Mouse (Mus musculus) brown adipose tissue, adult 24 weeks (tissue): Measurements from ENCODE around the gene Cog5. TPM values are rescaled to one million over a fixed set of nuclear protein-coding genes. Genes with fewer than 3 reads are reported as not detected.

Source experiments
- H3K27ac ChIP-seq: fragments of 200-500 bp; replicated peaks from 2 replicates; pipeline ENCODE4 v1.5.1; 2012; ENCODE audit warnings: low read depth, mild to moderate bottlenecking, low read length
- H3K4me1 ChIP-seq: fragments of 200-500 bp; 2 replicates; pipeline ENCODE4 v1.6.1; 2012; ENCODE audit warnings: low read length, mixed read lengths; ENCODE audit not compliant: control insufficient read depth, insufficient read depth, insufficient read length
- H3K4me3 ChIP-seq: fragments of 200-500 bp; 2 replicates; pipeline ENCODE4 v1.5.1; 2012; ENCODE audit warnings: low read depth, mild to moderate bottlenecking, low read length, moderate library complexity; ENCODE audit not compliant: insufficient read depth
- polyA plus RNA-seq: library from polyadenylated mRNA; stranded (reverse); fragments of >200 nt; gene quantifications from 2 replicates; pipeline ENCODE4 v1.2.4, GENCODE M21; 2012; ENCODE audit not compliant: missing spikeins, insufficient read depth, insufficient read length

The Cog5 gene
- polyA plus RNA-seq, 1 experiment, result 15.9 TPM

DNA sequence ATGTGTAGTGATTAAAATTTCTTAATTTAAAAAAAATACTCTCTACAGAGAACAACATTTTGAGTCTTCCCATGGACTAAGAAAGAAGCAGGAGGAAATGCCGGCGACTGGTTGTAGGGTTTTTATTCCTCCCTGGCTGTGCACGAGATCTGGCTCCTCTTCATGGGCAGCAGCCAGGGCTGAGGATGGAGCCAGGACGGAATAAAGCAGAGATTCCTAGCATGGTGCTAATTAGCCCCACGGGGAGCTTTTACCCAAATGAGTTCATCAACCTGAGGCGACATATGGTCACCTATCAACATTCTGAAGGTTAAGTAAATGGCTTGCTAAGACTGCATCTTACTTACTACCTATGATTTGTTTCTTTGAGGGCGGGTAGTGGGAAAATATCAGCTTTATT is 328.6 kb downstream of the Cog5 start:
- no peaks in the 10 kb centered on the region; the same call in 1 of the 2 replicates for H3K4me1 ChIP-seq
- no peak overlapping the region for H3K4me3 ChIP-seq
- no peak overlapping the region for H3K27ac ChIP-seq

DNA sequence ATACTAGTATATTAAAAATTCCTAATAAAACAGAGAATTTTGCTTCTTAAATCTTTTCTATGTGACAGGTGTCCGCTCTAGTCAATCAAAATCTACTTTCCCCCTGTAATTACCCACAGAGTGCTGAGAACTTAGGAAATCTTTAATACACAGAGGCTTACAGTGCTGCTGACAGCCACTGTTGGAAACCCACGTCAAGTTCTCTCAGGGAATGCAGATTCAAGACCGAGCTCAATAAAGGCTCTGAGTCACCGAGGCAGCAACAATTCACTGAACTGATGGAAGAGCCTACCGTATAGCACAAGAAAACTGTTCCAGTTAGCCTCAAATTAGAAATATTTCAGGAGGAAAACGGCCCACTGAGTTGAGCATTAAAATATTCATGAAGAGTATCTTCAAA is 329.1 kb downstream of the Cog5 start:
- H3K27ac ChIP-seq, result no peak overlapping the region
- no peak overlapping the region for H3K4me3 ChIP-seq
- no peaks in the 10 kb centered on the region; the same call in 1 of the 2 replicates for H3K4me1 ChIP-seq

DNA sequence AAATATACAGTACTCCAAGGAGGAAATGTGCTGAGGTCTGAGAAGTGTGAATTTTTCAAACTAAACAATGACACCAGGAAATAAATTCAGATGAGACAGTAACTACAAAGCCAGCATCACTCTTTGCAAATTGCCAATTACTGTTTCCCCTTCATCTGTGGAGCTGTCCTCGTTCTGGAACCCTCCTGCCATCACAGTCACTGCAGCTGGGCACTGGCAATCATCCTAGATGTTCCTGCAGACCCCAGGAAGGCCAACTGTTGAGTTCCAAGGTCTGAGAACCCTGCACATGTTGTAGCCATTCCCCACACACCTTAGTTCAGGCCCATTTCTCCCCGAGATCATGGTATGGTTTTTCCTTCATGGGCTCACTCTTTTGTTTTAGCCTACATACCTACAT is 329.5 kb downstream of the Cog5 start:
- Histone ChIP-seq H3K27ac (no peak overlapping the region), H3K4me3 (no peak overlapping the region), H3K4me1 (peaks cover 2% of the 10 kb centered on the region; the same call in 1 of the 2 replicates)

DNA sequence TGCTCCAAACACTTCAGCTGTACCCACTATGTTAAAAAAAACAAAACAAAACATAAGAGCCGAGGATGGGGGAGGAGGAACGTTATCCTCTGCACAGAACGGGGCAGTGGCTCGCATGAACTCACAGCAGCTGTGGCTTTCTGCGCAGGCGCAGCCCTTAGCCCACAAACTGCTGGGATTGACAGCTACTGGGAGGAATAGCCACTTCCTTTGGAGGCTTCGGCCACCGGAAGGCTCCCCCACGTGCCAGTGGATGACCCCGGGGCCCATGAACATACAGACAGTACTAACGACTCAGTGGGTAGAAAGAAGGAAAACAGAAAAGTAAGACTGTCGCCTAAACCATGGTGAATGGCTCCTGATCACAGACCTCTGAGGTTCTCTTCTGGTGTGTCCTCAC is 330.0 kb downstream of the Cog5 start:
- Histone ChIP-seq H3K4me3 (no peak overlapping the region), H3K27ac (no peak overlapping the region), H3K4me1 (peaks cover 2% of the 10 kb centered on the region; the same call in 1 of the 2 replicates)

DNA sequence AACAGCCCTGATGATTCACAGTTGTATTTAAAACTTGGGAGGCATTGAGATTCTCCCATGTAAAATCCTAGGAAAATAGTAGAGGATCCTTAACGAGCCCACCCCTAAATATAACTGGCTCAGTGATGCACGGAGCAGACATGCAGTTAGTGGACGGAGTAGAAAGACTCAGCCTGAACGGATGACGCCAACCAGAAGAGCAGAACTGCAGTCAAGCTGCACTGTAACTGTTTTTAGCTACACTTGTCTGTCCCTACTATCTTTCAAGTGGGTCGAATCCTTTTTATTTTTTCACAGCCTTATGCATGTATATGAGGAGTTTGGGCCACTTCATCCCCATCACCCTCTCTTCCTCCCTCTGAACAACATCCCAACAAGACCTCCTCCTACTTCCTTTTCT is 331.1 kb downstream of the Cog5 start:
- H3K4me1 ChIP-seq, result peaks cover 2% of the 10 kb centered on the region; the same call in 1 of the 2 replicates
- H3K4me3 ChIP-seq, result no peak overlapping the region
- no peak overlapping the region for H3K27ac ChIP-seq

DNA sequence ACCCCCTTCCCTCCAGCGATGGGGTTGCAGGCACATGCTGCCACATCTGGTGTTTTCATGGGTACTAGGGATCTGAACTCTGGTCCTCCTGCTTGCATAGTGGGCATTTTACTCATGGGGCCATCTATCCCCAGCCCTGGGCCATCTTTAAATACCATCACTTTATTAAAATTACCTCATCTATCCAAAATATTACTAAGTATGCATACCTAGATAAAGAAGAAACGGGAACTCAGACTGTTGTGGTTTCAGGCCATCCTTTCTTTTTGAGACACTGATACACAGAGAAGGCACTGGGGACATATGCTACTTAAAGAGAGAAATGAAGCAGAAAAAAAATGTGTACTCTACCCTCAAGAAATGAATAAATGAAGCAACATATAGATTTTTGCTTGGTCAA is 331.8 kb downstream of the Cog5 start:
- no peak overlapping the region for H3K27ac ChIP-seq
- H3K4me3 ChIP-seq, result no peak overlapping the region
- H3K4me1 ChIP-seq, result peaks cover 2% of the 10 kb centered on the region; the same call in 1 of the 2 replicates

Other genes with a start within 250 kb of the Cog5 start
- gene Cbll1, start 155.3 kb upstream of the Cog5 start, polyA plus RNA-seq, result 5.6 and 7.8 TPM in 2 replicates
- gene Slc26a4, start 94.9 kb upstream of the Cog5 start, polyA plus RNA-seq, result not detected in 2 replicates
- 24.3 and 41.5 TPM in 2 replicates for gene Bcap29, start 20.2 kb upstream of the Cog5 start, polyA plus RNA-seq
- 4.8 and 5.3 TPM in 2 replicates for gene Dus4l, start within 50 bp of the Cog5 start, polyA plus RNA-seq
- gene Gpr22, start 59.1 kb downstream of the Cog5 start, polyA plus RNA-seq, result not detected in 2 replicates